Mouse (Mus musculus) telencephalon, adult 2 months (tissue): ENCODE data around the gene Pmpcb.

Source experiments
- DNase-seq: peaks from one replicate; pipeline ENCODE4 v3.0.0-alpha.2; 2011; ENCODE audit warnings: low read depth, low spot score

Pmpcb gene

GRCm38 (mm10) chr5:21802907-21803306 is 66.0 kb downstream of the Pmpcb start:
- DNase-seq: no peak

- DNase-seq: no peak
Observed at GRCm38 (mm10) chr5:21803691-21804188, 66.8 kb downstream of the Pmpcb start.

GRCm38 (mm10) chr5:21804837-21805236 is 67.9 kb downstream of the Pmpcb start:
- DNase-seq: peak; percentile 24
